Mouse (Mus musculus): ENCODE measurements at regions not wholly inside any gene's neighbourhood (a gene's known extent, or its start where the extent isn't known, plus 50 kb on each side); places are given as distances from the start of the nearest gene placed in this dataset.

DNA sequence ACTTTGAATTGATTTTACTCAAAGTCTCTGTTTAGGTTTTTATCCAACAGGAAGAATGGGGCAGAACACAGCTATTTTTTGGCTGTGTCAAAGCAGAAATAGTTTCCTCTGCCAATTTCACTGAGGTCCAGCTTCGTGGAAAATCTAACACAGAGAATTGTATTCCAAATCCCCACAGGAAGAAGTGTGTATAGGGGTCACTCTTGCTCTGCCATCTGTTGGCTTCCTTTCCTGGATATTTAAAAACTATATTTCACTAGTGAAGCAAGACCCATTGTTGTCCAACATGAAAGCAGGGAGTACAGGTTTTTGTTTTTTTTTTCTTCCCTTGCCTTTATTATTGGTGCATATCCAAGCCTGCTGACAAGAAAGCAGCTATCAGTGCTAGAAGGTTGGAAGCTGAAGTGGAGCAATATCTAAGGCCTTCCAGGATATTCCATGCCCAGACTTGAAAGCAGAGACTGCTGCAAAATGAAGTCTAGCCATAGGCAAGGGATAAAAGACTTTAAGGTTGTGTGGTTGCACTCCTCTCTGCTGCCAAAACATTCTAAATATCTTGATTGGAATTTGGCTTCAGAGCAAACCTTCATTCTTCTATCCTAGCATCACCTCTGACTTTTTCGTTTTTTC, 208.5 kb upstream of the Tlr4 start:
- TF ChIP-seq CTCF (IDR thresholded peaks at IDR 0.05; ENCODE audit: insufficient read depth, low read length) = no peak
- TF ChIP-seq POLR2A (IDR thresholded peaks at IDR 0.05; ENCODE audit: borderline replicate concordance, extremely low read depth, low read depth, low read length) = no peak
